Mouse (Mus musculus) right cerebral cortex, postnatal 14 days (tissue): ENCODE results near the gene Trim62.
A peak's percentile ranks its signal among the peaks of the same experiment; 100 is the strongest.

Source experiments
- DNase-seq: peaks from one replicate; pipeline ENCODE4 v3.0.0; 2022

Trim62 gene

GRCm38 (mm10) chr4:128910276-128911063 lies 27.1 kb downstream of the Trim62 start:
- DNase-seq, result no peak

- no peak for DNase-seq
Measured at GRCm38 (mm10) chr4:128912085-128912484, 28.7 kb downstream of the Trim62 start.

DNA sequence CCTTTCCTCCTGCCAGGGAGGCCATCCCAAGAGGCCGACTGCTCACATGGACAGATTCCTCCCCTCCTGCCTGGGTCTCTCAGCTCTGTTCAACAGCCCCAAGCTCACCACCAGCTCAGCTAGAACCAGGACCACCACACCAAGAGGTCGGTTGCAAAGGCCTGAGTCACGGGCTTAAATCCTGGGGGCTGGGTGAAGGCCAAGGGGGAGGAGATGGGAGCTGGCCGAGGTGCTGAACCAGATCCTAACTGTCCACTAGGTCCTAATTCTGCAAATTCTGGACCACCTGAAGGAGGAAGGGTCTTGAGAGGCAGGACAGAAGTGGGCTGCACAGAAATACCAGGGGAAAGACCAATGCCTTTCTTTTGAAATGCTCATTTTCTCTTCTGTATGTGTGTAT lies 30.4 kb downstream of the Trim62 start:
- DNase-seq, result no peak

DNA sequence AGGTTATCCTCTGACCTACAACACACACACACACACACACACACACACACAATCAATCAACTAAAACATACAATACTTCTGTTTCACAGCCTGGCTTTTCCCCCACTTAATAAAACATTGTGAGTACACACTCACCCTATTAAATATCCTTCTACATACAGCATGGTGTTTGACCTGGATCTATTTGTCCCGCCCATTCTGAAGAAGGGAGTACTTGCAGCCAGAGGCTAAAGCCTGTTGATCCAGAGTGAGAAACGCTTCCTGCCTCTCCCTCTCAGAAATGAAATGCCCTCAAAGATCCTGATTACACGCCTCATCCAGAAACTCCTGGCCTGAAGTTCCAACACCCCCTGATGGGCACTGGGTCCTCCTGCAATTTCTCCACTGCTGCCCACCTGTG lies 33.7 kb downstream of the Trim62 start:
- no peak for DNase-seq

GRCm38 (mm10) chr4:128917756-128918155 lies 34.4 kb downstream of the Trim62 start:
- no peak for DNase-seq

DNA sequence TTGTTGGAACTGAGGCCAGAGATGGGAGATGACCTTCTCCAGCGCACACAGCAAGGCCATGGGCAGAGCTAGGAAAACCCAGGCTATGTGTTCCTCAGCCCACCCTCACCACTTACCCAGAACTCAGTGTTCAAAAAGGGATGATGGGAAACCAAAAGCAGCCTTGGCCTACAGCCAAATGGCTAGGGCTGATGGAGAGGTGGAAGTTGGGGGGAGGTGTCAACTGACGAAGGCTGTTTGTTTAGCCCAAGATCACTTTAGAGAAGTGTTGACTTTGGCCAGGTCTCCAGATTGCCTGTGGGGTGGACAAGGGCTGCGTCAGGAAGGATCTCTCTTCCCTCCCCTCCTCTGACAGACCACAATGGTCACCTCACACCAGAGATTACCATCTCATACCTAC lies 34.8 kb downstream of the Trim62 start:
- no peak for DNase-seq

DNA sequence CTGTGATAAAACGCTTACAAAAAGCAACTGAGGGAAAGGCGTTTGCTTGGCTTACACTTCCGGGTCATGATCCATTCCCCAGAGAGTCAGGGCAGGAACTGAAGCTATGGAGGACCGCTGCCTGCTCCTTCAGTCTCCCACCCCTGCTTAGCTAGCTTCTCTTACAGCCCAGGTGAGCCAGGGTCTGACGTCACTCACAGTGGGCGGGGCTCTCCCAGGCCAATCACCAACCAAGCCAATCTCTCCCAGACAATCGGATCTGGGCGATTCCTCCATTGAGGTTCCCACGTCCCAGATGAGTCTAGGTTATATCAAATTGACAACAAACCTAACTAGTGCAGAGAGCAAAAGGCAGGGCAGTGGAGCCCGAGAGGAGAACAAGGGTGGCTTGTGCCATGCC lies 35.7 kb downstream of the Trim62 start:
- DNase-seq, result no peak

- no peak for DNase-seq
Measured at GRCm38 (mm10) chr4:128923603-128924002, 40.2 kb downstream of the Trim62 start.

- DNase-seq, result peak; percentile 85
Measured at GRCm38 (mm10) chr4:128924841-128925606, 41.6 kb downstream of the Trim62 start.

- no peak for DNase-seq
Measured at GRCm38 (mm10) chr4:128932783-128933182, 49.4 kb downstream of the Trim62 start.

- no peak for DNase-seq
Measured at GRCm38 (mm10) chr4:128935595-128935994, 52.2 kb downstream of the Trim62 start.

GRCm38 (mm10) chr4:128942346-128942745 lies 59.0 kb downstream of the Trim62 start:
- no peak for DNase-seq

DNA sequence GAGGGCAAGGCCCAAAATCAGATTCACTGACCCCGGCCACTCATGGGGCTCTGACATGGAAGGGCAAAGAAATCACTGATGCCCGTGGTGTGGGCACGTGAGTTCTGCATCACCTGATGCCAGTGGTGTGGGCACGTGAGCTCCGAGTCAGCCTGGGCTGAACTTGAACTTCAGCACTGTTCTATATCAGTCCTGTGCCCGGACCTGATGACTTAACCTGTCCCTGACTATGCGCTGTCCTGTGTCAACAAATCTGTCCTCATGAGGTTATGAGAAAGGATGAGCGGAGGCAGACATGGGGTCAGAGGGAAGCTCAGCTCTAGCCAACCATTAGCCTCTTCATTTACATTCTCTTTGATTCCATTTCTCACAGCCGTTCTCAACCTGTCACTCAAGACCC lies 63.4 kb downstream of the Trim62 start:
- no peak for DNase-seq

- DNase-seq, result no peak
Measured at GRCm38 (mm10) chr4:128947326-128947933, 64.0 kb downstream of the Trim62 start.

GRCm38 (mm10) chr4:128948137-128948674 lies 64.8 kb downstream of the Trim62 start:
- peak; percentile 58 for DNase-seq

GRCm38 (mm10) chr4:128949470-128950005 lies 66.2 kb downstream of the Trim62 start:
- DNase-seq, result no peak

DNA sequence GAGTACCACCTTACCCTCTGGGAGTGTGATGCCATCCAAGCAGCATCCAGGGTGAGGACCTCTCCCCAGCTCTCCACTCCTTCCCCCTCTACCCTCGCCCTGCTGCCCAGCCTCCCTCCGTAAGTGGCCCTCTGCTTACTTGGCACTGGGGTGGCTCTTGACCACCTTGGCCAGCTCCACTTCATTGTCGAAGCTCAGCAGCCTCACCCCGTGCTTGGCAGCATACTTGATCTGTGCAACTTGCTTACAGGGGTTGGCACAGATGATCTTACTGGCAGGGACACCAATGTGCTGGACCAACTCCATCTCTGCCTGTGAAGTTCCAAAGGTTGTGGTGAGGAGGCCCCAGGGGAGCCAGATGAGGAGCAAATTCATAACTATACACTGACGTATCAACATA lies 67.1 kb downstream of the Trim62 start:
- DNase-seq, result no peak

- no peak for DNase-seq
Measured at GRCm38 (mm10) chr4:128953851-128954250, 70.5 kb downstream of the Trim62 start.

GRCm38 (mm10) chr4:128957155-128957911 lies 74.0 kb downstream of the Trim62 start:
- DNase-seq, result no peak

GRCm38 (mm10) chr4:128958156-128958555 lies 74.8 kb downstream of the Trim62 start:
- no peak for DNase-seq

DNA sequence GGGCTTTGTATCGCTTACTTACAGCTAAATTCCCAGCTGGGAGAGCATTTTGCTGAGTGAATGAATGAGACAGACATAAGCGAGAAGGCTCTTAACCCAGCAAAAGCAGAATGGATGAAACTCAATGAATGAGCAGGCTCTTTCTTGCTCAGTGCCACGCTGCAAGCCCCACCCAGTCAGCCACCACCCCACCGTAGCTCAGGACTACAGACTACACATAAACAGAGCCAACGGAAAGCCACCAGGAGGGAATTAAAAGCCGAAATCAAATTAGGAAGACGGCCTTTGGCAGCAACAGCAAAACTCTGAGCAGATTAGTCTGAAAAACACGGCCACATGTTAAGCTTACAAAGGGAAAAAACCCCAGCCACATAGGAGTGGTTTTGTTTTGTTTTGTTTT lies 75.5 kb downstream of the Trim62 start:
- DNase-seq, result no peak

- no peak for DNase-seq
Measured at GRCm38 (mm10) chr4:128959676-128960075, 76.3 kb downstream of the Trim62 start.
